Mouse (Mus musculus) thymus, postnatal 14 days (tissue): ENCODE measurements around the gene Gm16867.
"Not testable (repeated sequence)": the region's sequence is repeated elsewhere in the genome, so short reads cannot be mapped to it uniquely, and the experiment has no call there.

Experiments used
- DNase-seq: peaks from one replicate; pipeline ENCODE4 v3.0.0; 2021

Gm16867 gene

DNA sequence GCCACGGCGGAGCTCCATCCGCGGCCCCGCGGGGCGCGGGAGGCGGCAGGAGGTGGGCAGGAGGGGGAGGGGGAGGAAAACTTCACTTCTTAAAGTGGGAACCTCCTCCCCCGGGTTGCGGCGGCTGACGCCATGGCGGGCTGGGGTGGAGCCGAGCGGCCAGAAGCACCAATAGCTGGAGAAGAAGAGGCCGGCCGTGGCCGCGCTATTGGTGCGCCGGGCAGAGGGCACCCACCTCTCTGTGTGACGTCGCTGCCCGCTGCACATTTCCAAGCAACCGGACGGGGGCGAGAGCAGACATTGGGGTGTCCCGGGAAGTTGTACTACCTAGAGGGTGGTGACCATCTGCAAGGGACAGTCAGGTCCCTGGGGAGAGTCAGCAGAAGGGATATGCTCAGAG lies at the start of gene Gm16867:
Gene Gm16867 (minus strand): TSS at position 189 of the 400 bp plus-strand sequence.
- DNase-seq = not testable (repeated sequence)

DNA sequence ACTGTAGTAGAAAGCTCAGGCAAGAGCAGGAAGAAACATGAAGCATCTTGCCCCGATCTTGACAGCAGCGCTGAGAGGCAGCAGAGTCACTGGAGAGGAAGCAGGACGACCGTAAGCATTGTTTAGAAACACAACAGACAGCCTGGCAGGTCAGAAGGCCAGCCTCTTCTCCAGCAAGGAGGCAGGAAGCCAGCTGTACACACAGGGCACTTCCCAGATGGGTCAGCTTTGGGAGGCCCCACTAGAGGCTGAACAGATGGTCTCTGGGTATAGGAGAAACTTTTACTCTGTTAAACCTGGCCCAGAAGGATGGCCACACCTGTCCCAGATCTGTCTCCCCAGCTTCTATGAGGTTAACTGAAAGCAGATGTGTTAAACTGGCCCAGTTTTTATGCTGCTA lies 44.1 kb upstream of the Gm16867 start:
- DNase-seq = not testable (repeated sequence)

- DNase-seq = not testable (repeated sequence)
Observed at GRCm38 (mm10) chr14:69545052-69545451, 41.9 kb upstream of the Gm16867 start.

GRCm38 (mm10) chr14:69544033-69544432 lies 40.9 kb upstream of the Gm16867 start:
- DNase-seq = not testable (repeated sequence)

DNA sequence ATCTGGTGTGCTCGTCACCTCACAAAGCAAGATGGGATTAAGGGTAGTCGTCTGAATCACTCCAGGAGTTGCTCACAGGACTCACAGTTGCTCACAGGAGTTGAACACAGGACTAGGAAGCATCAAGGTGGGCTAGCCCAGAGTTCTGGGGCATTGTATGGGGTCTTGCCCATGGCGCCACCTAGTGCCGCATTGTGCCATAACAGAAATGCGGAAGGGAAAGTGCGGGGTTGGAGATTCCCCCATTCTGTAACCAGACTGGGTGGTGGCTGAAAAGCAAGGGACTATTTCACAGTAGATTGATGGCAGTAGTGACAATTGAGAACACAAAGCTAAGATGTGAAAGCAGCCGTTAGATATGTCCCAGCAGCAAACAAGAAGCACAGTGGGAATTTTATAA lies 39.5 kb upstream of the Gm16867 start:
- DNase-seq = not testable (repeated sequence)

DNA sequence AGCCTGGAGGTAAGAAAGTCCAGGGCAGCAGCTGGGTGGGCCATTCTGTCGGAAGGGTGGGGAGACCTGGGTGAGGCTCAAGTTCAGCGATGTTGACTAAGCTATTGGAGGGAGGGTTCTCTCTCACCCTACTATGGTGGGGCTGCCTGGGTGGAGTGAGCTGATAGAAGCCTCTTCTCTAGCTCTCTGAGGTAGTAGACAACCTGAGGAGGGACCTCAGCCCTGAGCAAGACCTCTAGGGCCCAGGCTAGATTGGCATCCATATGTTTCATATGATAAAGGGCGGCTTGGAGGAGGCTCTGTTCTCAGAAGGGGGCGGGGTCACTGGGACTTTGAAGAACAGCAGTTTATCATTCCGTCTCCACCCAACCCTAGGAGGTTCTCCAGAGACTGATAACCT lies 37.0 kb upstream of the Gm16867 start:
- DNase-seq = not testable (repeated sequence)

- not testable (repeated sequence) for DNase-seq
Observed at GRCm38 (mm10) chr14:69536539-69536938, 33.4 kb upstream of the Gm16867 start.

- not testable (repeated sequence) for DNase-seq
Observed at GRCm38 (mm10) chr14:69526202-69526601, 23.0 kb upstream of the Gm16867 start.

DNA sequence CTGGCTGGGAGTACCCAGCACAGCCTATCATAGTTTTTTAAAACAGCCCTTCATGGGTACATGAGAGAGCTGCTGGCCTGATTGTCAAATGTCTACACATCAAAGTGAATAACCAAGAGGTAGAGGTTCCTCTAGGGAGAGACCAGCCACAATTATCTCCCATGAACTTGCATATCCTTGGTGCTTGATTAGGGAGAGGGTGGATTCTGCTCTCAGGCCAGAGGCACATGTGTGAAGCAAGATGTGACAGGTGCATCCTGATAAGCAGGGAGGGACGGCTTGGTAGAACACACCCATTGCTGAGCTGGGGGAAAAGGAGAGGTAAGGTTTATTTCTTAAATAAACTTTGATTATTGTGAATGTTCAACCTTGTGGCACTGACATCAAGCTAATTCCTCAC lies 19.8 kb upstream of the Gm16867 start:
- not testable (repeated sequence) for DNase-seq

GRCm38 (mm10) chr14:69520810-69521209 lies 17.6 kb upstream of the Gm16867 start:
- not testable (repeated sequence) for DNase-seq

- DNase-seq = not testable (repeated sequence)
Observed at GRCm38 (mm10) chr14:69512449-69512848, 9.3 kb upstream of the Gm16867 start, which contains the start of gene Gm27179. Gene Gm27179, minus strand, starts transcription at chr14:69512549.

DNA sequence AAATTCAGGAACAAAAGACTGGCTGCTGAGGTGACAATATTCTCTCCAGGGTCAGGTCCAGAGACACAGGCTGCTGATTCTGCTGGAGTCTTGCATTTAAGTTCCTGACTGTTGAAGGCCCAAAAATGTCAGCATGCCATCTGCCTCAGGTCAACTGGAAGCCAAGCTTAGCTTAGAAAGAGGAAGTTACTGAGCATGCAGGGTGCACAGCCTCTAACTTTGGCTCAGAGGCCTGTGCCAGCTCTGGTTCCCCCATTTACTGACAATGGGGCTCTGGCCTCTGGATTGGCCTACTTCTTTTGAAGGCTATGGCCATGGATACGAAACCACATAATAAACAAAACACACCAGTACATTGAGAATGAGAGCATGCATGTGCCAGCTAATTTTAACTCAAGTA lies 3.8 kb upstream of the Gm16867 start:
- DNase-seq = not testable (repeated sequence)

- DNase-seq = not testable (repeated sequence)
Observed at GRCm38 (mm10) chr14:69502440-69503150, 567 bp downstream of the Gm16867 start.

DNA sequence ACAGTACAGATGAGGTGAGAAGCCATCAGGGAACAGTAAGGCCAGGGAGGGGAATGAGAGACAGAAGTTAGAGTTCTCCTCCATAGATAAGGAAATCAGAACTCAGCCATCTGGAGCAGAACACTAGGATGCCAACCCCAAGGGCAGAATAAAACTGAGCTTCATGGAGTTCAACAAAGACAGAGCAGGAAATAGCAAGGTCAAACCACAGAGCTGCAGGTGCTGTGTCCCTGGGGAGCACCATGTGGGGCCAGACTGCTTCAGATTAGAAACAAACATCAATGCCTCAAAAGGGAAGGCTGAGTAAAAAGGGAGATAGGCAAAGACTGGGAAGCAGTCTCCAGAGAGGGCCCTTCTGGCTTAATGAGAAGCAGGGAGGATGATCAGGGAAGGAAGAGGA lies 6.9 kb downstream of the Gm16867 start:
- not testable (repeated sequence) for DNase-seq

- not testable (repeated sequence) for DNase-seq
Observed at GRCm38 (mm10) chr14:69494946-69495345, 8.2 kb downstream of the Gm16867 start.

DNA sequence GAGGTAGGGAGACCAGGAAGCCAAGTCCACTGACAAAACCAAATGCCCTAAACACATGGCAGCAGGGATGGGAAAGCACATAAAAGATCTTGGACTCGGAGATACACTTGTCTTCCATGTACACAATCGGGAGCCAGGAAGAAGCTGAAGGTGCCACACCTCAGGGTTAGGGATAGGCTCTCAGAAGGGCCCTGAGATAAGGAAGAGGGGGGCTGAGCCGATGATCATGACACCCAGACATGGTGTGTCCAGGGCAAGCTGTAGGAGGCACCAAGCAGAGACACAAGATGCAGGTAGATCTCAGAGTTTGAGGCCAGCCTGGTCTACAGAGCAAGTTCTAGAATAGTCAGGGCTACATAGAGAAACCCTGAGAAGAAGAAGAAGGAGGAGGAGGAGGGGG lies 8.6 kb downstream of the Gm16867 start:
- not testable (repeated sequence) for DNase-seq

DNA sequence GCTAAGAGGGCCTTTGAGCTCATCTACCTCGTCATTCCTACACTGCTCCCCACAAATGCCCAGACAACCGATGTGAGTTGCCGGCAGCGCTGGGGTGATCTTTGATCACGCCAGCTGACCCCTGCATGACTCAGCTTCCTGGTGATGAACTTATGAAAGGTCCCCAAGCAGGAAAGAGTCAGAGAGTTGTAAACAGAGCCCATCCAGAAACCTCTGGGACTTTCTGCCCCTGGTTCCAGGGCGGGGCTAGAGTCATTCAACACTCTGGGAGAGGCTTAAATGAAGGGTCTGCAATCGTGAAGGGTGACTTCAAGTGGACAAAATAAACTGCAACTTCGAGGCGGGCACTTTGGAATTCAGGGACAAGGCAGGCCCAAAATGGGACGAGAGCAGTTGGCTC lies 15.2 kb downstream of the Gm16867 start:
- not testable (repeated sequence) for DNase-seq

GRCm38 (mm10) chr14:69485466-69486135 lies 17.6 kb downstream of the Gm16867 start:
- not testable (repeated sequence) for DNase-seq

- not testable (repeated sequence) for DNase-seq
Observed at GRCm38 (mm10) chr14:69473941-69474646, 29.1 kb downstream of the Gm16867 start.

DNA sequence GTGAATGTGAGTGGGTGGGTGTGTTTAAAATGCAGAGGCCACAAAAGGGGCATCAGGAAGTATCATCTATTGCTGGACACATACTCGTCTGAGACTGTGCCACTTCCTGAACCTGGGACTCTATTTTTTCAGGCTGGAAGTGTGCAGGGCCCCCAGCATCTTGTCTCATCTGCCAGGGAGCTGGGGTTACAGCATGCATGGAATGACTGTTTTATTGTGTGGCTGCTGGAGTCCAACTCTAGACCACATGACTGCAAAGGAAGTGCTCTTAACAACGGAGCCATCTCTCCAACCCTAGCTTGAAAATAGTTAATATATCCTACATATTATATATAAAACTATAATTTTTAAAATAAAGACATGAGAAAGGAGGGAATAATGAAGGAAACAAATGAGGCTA lies 29.8 kb downstream of the Gm16867 start:
- DNase-seq = not testable (repeated sequence)

DNA sequence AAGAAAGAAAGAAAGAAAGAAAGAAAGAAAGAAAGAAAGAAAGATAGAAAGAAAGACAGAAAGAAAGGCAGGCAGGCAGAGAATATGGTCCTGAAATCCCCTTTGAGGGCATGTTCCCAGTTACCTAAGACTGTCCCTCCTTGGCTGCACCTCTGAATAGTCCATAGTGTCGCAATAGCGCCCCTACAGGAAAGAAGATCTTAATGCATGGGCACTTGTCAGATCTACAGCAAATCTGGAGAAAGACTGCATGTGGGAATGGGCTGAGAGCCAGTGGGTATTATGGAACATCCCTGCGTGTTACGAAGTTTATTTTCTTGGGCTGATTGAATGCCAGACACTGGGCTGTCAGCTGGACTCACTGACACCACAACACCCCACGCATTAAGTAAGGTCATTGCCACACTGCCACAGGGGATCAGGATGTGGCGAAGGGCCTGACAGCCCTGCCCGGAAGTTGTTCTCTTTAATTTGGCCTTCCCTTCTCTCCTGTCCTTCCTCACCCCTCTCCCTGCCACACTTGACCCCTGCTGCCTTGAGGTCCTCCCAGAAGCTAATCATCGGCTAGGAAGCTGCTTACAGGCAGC lies 32.9 kb downstream of the Gm16867 start:
- DNase-seq = not testable (repeated sequence)

DNA sequence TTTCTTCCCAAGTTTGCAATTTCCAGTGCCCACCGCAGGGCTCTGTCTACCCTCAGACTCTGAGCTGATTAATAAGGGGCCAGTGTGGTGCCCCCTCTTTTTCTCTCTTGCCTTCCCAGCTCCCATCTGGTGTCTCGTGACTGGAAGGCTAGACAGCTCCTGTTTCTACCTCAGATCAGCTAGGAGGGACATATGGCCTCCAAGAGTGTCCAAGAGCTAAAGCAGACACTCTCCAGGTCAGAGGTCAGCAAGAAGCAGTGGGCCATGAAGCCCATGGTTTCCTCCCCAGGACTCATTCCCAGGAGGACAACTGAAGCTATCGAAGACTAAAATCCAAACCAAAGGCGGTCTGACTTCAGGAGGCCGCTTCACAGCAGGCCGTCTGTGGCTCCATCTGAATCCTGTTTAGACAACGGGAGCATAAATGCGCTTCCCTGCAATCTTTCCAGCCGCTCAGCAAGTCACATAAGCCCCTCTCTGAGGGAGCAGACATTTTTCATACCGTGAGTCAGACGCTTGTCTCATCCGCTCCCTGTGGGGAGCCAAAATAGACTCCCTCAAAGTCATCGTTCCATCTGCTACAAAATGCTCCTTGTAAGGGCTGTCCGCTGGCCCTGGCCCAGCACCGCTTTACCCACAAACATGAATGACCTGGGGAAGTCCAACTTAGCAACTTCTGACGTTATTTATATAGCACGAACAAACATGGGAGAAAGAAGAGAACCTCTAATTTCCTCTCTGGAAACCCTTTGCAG lies 35.4 kb downstream of the Gm16867 start:
- not testable (repeated sequence) for DNase-seq
